Mouse (Mus musculus) cerebellum, adult 9-11 months (tissue): ENCODE measurements around the gene Abl1.
A peak's percentile ranks its signal among the peaks of the same experiment; 100 is the strongest.

Experiments used
- DNase-seq: peaks from one replicate; pipeline ENCODE4 v3.0.0; 2022

Gene Abl1

GRCm38 (mm10) chr2:31790728-31791251 is 102.6 kb downstream of the Abl1 start:
- no peak for DNase-seq

- DNase-seq: no peak
These were observed 103.1 kb downstream of the Abl1 start for GRCm38 (mm10) chr2:31791260-31791659.

GRCm38 (mm10) chr2:31792611-31793010 is 104.4 kb downstream of the Abl1 start:
- DNase-seq: no peak

- no peak for DNase-seq
These were observed 108.8 kb downstream of the Abl1 start for GRCm38 (mm10) chr2:31796943-31797342.

GRCm38 (mm10) chr2:31801416-31801815 is 113.2 kb downstream of the Abl1 start:
- DNase-seq: peak; percentile 79

- no peak for DNase-seq
These were observed 114.6 kb downstream of the Abl1 start for GRCm38 (mm10) chr2:31802811-31803210.

- DNase-seq: peak; percentile 62
These were observed 115.3 kb downstream of the Abl1 start for GRCm38 (mm10) chr2:31803480-31803879.

GRCm38 (mm10) chr2:31806639-31807382 is 118.6 kb downstream of the Abl1 start:
- no peak for DNase-seq

- DNase-seq: no peak
These were observed 120.5 kb downstream of the Abl1 start for GRCm38 (mm10) chr2:31808410-31809357.

- DNase-seq: no peak
These were observed 121.2 kb downstream of the Abl1 start for GRCm38 (mm10) chr2:31809358-31809740.

GRCm38 (mm10) chr2:31810444-31810843 is 122.3 kb downstream of the Abl1 start, which contains the start of gene Qrfp:
Gene Qrfp (minus strand): TSS chr2:31810580.
- no peak for DNase-seq

- DNase-seq: no peak
These were observed 123.1 kb downstream of the Abl1 start for GRCm38 (mm10) chr2:31811086-31811958.

- no peak for DNase-seq
These were observed 125.5 kb downstream of the Abl1 start for GRCm38 (mm10) chr2:31813641-31814040.

- no peak for DNase-seq
These were observed 126.5 kb downstream of the Abl1 start for GRCm38 (mm10) chr2:31814699-31815098.

GRCm38 (mm10) chr2:31815367-31815766 is 127.2 kb downstream of the Abl1 start:
- DNase-seq: peak; percentile 67

- DNase-seq: peak; percentile 65
These were observed 134.6 kb downstream of the Abl1 start for GRCm38 (mm10) chr2:31822524-31823371.

GRCm38 (mm10) chr2:31823933-31824730 is 136.0 kb downstream of the Abl1 start:
- peak; percentile 50 for DNase-seq

- peak; percentile 63 for DNase-seq
These were observed 137.3 kb downstream of the Abl1 start for GRCm38 (mm10) chr2:31825469-31825911.

GRCm38 (mm10) chr2:31826094-31827085 is 138.2 kb downstream of the Abl1 start:
- DNase-seq: peak; percentile 71
